Comparison of ENCODE assay signal across 1 mouse cellular context in the genomic region with DNA sequence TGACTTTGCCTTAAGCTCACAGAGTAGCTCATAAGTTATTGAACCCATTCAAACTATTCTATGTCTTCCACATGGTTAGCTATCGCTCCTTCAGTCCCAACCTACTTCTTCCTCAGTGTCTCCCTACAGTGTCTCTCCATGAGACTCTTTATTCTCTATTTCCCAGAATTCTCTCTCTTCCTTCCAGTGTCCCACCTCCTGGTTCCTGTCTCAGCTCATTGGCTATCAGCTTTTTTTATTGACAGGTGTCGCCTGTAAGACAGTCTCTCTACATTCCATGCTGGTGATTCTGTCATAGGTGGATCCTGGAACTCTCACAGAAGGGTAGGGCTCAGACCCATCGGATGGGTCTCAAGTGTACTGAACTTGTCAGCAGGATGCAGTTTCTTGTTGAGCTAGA.
A peak's percentile ranks its signal among the peaks of the same experiment; 100 is the strongest.
TF ChIP-seq lines count a peak whose summit lies in the region.

No protein-coding gene starts in this region.

TF ChIP-seq in ES-E14, 5 proteins besides CTCF, POLR2A, EP300 and RAD21:
- TF ChIP-seq HCFC1 (IDR thresholded peaks at IDR 0.05; ENCODE audit: borderline replicate concordance, insufficient read depth, low read length) = peak; percentile 18; the same call in 1 of the 2 replicates
- TF ChIP-seq ZNF384 (IDR thresholded peaks at IDR 0.05; ENCODE audit: low read depth, low read length) = no peak
